Mouse (Mus musculus): ENCODE measurements around the gene Ube4a.

Gene Ube4a

DNA sequence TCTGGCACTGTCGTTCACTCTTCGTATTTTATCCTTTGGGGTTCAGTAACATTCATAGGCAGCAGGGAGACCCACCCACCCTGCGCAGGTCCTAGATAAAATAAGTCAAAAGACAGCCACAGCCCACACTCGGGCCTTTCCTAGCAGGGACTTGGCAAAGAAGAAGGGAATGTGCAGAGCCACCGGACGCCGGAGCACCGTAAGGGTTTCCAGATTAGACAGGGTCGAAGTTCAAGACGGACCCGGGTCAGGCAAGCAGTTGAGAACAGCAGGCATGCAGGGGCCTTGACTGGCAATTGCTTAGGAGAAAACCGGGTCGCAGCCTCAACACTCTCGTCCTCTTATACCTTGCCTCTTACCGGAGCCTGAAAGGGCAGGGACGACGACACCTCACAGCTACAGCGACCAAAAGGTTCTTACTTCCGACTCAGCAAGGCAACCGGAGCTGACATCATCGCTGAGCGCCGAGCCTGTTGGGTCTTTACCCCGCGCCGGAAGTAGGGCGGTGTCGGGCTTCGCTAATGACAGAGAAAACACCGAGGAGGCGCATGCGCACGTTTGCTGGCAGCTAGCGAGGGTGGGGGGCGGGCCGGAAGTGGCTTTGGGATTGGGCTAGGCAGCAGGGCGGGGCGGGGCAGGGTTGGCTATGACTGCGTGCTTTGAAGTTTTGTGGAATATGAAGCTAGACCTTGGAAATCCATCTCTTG is at the start of gene Ube4a:
Gene Ube4a, minus strand, starts transcription at position 475 of the 707 bp plus-strand sequence.
- peak; percentile 100 for DNase-seq (ENCODE audit: extremely low spot score, low spot score)

DNA sequence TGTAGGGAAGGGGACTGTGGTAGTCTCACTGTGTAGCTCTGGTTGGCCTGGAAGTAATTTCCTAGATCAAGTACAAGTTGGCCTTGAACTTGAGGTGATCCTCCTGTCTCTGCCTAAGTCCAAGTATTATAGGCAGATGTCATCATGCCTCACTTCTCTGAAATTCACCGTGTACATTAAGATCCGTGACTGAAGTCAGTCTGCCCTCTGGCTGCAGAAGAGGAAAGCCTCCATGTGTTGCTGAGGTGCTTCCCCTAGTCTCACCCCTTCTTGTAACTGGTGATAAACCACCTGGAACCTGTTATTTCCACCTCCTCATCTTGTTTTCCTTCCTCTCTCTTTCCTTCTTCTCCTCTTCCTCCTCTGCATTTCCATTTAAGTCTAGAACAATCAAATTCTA is 49.5 kb upstream of the Ube4a start:
- no peak for DNase-seq (ENCODE audit: extremely low spot score, low spot score)

DNA sequence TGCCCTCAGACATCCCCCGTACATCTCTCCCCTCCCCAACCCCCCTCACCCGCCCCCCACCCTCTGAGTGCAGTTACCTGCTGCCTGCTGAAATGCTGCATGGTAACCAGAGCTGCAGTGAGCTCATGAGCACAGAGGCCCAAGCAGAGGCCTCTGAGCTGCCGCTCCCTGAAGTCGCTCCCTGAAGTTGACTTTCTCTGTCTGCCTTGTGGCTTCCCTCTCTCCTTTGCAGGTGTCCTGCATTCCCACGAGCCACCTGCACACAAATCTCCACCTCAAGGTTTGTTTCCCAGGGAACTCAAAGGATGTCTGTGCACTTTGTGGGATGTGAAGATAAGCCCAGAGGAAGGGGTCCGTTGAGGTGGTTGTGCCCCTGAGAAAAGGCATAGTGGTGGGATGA is 45.9 kb upstream of the Ube4a start:
- DNase-seq (ENCODE audit: extremely low spot score, low spot score): no peak

DNA sequence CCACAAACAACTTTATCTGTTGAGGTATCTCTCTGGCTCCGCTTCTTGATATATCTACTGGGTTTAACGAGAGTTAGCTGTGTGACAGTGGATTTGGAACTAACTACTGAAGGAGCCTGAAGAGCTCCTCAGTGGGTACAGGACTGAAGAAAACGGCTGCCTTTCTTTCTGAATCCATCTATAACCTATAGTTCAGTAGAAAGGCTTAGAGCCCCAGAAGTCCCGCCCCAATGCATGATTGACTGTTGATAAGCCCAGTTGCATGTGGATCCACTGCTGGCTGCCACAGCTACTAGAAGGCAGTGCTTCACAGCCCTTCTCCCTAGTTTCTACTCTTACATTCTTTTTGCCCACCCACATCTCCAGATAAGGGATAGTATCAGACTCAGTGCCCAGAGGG is 45.1 kb upstream of the Ube4a start:
- DNase-seq (ENCODE audit: extremely low spot score, low spot score): no peak

DNA sequence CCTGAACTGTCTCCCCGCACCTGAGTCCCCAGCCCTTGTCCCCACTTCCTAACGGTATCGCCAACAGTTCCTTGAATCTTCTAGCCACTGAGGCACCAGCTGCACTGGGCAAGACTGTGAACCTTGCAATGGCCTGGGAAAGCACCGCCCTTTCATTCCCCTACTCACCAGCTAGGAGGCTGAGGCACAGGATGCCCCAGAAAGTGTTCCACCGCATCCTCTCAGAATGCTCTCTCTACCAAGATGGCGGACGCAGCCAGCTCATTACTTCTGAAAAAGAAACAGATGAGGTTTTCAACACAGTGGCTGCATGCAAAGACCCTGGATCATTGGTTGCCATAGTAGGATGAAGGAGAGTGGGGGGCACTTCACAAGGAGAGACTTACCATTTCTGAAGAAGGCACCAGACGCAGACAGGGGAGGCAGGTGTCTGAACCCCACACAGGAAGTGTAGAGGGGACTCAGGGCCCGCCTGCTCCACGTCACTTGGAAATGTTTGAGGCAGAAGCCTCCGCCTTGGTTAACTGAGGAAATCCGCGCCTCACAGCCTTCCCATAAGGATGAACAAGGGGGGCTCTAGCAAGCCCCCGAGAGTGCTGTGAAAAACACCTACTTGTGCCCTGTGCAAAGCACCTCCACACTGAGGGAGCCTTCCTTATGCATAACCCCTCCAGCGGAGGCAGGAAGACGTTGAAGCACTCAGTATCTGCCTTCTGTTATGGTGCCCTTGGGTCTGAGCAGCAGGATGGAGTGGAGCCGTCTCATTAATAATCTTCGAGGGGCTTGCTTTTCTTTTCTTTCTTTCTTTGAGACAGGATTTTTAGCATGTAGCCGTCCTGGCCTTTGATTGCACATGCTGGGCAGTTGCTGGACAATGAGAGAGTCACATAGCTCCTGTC is 44.0 kb upstream of the Ube4a start, which contains the start of gene Cd3e:
Gene Cd3e, minus strand, starts transcription at position 448 of the 899 bp plus-strand sequence.
- no peak for DNase-seq (ENCODE audit: extremely low spot score, low spot score)

DNA sequence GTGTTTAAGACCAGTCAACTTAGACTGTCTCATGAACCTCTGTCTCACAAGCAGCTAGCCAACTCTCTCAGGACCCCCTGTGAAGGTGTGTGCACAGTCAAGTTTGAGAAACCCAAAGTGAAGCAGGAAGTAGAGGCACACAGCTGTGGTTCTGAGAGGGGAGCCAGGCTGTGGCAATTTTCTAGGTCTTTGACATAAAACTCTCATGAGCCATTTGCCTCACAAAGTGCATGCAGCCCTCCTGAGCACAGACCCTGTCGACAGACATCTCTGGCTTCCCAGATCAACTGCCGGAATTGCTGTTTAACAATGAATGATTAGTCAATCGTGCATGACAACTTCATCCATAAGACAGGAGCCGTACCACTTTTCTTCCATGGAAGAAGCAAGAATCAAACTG is 42.9 kb upstream of the Ube4a start:
- no peak for DNase-seq (ENCODE audit: extremely low spot score, low spot score)

DNA sequence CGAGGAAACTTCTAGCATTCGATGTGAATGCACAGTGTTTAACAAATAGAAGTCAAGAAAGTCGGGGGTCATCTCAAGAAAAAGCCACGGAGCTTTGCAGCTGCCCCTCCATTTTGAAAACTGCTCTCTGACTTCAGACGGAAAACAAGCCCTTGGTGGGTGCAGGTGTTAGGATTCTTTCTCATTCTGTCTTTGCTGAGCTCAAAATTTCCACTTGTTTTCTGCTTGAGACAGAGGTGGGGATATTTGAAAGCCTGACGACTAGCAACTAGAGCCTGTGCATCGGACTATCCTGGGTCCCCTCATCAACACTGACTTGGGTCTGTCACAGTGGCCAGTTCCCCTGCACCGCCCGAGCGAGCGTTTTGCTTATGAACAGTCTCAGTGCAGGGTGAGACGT is 42.0 kb upstream of the Ube4a start:
- no peak for DNase-seq (ENCODE audit: extremely low spot score, low spot score)

DNA sequence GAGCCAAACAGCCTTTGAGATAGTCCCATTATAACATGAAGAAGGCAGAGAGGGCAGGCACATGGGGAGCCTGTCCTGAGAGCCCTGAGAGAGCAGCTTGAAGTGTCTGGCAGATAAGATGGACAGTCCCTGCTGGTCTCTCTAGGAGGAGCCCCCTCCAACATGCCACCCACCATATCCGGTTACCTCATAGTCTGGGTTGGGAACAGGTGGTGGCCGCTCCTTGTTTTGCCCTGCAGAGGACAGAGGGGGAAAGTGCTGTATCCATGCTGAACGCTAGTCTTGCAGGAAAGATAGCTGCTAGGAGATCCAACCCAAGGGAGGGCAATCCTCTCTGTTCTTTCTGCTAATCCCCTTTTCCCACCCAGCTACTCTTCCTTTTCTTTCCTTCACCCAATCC is 34.8 kb upstream of the Ube4a start:
- no peak for DNase-seq (ENCODE audit: extremely low spot score, low spot score)

DNA sequence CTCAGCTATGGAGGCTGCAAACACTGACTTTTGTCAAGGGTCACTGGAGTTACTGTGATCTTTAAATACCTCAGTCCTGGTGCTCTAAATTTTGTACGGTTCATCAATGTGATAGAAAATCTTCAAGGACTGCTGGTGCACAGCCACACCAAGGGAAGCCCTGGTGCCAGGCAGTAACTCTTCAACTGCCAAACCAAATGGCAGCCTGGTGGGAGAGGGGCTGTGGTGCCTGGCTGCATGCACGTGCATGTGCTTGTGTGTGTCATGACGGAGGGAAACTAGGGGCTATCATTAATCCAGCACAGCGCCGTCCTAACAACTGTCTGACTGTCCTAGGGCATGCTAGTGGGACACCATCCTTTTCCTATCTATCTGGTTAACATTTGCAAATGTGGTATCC is 34.4 kb upstream of the Ube4a start:
- DNase-seq (ENCODE audit: extremely low spot score, low spot score): no peak

DNA sequence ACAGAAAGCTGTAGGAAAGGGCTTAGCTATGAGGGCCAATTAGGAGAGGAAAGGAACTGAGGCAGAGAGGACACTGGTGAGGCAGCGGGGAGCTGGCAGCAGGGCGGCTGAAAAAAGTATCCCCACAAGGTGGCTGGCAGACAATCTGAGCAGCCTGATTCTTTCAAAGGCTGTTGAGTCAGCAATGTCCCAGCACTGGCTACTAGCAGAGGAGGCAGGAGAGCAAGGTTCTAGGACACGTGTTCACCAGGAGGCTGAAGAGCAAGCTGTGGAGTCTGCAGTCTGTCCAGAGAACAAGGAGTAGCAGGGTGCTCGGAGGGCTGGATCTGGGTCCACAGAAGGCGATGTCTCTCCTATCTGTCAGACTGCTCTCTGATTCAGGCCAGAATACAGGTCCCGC is 33.8 kb upstream of the Ube4a start:
- no peak for DNase-seq (ENCODE audit: extremely low spot score, low spot score)

DNA sequence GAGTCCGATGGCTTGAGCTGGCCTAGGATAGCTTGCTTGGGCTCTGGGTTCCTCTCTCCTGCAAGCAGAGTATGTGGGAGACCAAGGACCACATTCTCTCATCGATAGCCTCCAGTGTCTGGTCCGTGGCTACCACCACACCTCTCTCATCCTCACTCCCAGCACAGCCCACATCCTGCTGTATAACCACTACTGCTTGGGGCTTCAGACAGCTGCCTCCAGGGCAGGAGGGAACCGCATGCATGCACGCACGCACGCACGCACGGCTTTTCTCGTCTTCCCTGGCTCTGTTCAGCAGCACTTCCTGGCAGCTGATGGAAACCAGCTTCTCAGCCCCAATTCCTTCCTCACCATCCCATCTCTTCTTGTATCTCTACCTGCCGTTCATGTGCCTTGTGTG is 32.7 kb upstream of the Ube4a start:
- DNase-seq (ENCODE audit: extremely low spot score, low spot score): no peak

DNA sequence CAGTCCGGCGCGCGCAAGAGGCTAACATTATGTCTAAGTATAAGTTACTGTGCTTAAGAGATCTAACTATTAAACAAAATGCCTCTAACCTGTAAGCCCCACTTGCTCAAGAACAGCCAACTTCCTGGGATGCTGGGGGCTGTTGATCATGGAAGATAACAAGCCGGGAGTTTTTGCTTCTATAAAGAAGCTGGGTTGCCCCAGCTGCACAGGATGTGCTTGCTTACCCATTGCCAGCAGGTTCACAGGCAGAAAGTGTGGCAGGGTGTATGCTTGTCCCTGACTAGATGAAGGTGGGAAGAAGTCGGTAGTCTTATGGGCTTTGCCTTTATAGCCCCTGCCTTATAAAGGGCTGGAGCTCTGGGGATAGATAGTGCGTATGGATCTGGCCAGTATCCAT is 31.2 kb upstream of the Ube4a start:
- no peak for DNase-seq (ENCODE audit: extremely low spot score, low spot score)

DNA sequence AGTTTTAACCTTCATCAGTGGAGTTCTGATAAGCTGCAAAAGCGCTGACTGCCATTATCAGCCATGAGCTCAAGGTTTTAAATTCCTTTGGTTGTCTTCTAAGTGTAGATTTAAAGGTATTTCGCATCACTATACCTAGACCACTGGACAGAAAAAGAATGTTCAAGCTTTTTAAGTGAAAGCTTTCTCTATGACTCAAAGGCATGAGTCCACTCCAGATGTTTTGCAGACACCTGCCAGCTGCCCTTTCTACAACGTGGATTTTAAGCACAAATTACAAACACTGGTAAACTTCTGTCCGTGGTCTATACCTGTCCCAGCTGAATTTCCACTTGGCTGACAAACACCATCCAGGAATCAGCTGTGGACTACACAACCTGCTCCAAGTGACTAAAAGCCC is 29.6 kb upstream of the Ube4a start:
- DNase-seq (ENCODE audit: extremely low spot score, low spot score): no peak

DNA sequence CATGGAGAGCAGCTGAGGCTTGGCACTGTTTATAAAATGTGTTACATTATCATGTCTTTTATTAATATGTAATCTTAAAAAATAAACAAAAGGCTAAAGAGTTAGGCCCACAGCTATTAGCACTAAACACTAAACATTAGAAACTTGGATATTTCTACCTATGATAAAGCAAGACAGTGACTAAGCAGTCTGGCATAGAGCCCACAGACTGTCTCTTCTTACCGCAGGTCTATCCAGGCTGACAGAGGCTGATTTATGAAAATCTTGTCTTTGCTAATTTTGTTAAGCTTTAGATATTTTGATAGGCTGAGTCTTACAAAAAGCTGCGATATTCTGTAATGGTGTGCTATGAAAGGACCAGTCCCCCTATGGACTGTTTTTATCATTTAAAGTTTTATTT is 27.9 kb upstream of the Ube4a start:
- no peak for DNase-seq (ENCODE audit: extremely low spot score, low spot score)

DNA sequence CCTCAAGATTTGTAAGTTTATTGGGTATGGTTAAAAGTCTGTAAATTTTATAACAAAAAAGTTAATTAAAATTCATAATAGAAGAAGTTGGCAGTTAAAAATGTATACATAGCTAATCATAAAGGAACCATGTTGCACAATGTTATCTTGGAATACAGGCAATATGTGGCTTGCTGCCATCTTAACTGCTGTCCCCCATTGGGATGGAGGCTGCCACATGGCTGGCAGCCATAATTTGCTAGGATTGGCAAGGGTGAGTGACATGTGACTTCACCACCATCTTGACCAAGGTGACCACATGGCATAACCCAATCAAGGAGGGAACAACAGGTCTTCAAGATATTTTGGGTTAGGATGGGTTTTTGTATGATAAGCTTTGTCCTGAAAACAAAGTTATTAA is 26.9 kb upstream of the Ube4a start:
- DNase-seq (ENCODE audit: extremely low spot score, low spot score): no peak

DNA sequence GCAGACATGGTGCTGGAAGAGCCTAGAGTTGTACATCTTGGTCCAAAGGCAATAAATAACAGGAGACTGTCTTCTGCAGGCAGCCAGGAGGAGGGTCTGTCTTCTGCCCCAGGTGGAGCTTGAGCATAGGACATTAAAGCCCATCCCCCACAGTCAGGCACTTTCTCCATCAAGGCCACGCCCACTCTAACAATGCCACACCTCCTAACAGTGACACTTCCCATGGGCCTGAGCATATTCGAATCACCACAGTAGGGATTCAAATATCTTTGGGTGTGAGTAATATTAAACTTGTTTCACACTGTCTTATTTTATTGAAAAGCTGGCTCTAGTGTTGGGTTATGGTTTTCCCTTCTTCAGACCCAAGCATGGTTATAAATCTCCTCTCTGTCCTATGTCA is 26.4 kb upstream of the Ube4a start:
- DNase-seq (ENCODE audit: extremely low spot score, low spot score): no peak

DNA sequence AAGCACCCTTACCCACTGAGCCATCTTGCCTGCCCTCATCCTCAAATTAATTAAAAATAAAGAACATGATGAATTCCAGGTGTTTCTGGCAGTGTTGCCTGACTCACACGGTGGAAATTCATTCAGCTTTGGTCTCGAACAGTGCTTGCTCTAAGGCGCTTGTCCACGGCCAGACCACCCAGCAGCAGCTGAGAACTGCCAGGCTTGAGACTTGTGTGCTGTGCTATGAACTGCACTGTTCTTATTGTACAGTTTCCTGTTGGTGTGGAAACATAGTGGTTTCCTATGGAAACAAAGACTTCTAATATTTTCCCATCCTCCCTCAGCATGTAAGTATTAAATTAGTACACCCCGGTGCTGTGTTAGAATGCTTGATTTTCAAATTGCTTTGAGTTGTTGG is 21.6 kb upstream of the Ube4a start:
- DNase-seq (ENCODE audit: extremely low spot score, low spot score): no peak

DNA sequence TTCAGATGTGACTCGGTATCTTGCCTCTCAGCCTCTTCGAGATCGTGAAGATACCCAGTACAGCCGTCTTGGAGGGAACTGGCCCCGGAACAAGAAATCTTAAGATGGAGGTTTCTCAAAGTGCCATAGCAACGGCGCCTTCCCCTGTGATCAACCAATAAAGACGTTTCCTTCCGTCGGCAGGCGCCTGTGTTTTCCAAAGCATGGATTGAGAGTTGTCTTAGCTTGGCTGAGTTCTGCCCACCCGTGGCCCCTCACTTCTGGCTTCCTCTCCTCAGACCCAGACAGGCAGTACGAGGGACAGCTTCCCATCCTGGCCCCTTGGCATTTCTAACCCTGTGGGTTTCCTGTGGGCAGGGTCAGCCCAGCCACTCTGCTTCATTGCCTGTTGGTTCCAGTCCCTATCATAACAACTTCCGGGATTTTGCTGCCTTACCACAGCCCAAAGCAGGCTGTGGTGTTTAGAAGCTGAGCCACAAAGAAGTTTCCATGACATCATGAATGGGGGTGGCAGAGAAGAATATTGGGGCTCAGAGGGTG is 20.9 kb upstream of the Ube4a start:
- DNase-seq (ENCODE audit: extremely low spot score, low spot score): no peak

DNA sequence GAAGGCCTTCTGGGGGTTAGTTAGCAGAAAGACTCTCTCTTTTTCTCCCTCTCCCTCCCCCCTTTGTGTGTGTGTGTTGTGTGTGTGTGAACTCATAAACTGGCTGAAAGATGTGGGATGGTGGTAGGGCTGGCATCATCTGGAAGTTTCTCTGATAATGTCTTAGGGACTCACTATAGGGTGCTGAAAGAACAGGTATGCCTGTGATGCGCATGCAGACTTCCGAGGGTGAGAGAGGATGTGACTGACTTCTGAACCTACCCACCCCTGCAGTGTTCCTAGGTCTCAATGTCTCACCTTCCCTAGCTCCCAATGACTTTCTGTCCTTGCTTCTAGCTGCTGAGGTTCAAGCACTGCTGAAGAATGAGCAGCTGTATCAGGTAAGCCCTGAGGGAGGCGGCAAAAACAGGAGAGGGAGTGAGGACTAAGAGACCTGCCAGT is 20.3 kb upstream of the Ube4a start:
- DNase-seq (ENCODE audit: extremely low spot score, low spot score): no peak

DNA sequence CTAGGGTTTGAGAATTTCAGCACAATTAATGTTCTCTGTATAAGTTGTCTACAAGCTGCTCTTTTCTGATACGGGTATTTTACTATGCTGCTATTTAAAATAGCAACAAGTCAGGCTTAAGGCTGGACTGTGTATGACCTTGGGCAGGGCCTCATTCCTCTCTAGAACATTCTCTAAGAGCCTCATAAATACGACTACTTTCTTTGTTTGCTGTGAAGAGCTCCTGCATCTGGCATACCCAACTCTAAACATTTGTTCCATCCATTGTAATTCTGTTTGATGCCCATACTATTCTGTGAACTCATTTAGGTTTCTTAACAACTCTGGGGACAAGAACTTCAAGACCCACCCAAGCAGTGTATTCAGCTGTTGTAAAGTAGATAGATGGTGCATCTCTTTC is 17.6 kb upstream of the Ube4a start:
- DNase-seq (ENCODE audit: extremely low spot score, low spot score): no peak

DNA sequence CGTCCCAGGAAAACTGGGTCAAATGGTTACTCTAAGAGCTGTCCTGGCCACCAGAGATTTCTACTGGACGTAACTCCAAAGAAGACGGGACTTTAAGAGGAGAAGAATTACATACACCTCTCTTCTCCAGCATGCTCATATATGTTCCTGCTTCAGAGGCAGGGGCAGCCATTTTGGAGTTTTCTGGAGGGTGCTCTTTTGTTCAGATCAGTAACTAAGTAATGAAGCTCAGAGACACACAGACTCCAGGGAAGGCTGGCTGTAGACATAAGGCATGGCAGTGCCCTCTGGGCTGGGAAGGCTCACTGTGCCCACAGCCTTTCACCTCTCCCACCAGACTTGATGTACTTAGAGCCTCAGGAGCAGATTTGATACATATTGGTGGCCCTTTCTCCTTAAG is 17.1 kb upstream of the Ube4a start:
- DNase-seq (ENCODE audit: extremely low spot score, low spot score): no peak

DNA sequence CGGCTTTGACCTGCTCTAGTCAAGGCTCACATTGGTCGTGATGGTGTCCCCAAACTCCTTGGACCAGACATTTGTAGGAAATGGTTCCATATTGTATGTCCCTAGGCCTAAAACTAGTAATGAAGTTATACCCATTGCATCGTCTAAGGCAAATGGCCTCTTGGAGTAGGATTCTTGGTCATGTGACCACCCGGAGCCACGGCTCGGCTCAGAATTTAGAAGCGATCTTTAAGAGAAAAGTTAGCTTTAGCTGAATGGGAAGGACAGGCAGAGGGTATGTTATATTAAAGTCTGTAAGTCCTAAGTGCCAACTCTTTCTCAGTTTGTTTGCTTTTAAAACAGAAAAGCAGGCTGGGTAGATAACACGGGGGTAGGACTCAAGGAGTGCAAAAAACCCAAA is 16.7 kb upstream of the Ube4a start:
- no peak for DNase-seq (ENCODE audit: extremely low spot score, low spot score)

DNA sequence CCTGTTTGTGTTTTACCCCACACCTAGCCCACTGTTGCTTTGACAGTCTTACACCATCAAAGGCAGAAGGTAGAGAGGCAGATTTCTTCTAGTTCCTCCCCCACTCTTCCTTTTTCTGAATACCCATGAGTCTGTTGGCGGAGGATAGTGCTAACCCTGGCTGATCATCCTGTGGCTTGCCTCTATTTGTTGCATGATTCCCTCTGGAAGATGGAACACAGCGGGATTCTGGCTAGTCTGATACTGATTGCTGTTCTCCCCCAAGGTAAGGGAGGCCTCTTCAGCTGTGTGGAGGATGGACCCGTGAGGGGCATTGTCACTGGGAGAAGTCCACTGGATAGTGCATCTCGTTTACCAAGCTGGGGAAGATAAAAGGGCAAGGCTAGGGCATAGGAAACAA is 16.3 kb upstream of the Ube4a start, which contains the start of gene Cd3d:
Gene Cd3d, plus strand, starts transcription at position 111 of the 400 bp plus-strand sequence.
- DNase-seq (ENCODE audit: extremely low spot score, low spot score): no peak

Measured in neural tube, embryonic 10.5 days (tissue).